Mouse (Mus musculus) testis, postnatal 14 days (tissue): ENCODE data around the gene Orm1.
"Not testable (repeated sequence)": the region's sequence is repeated elsewhere in the genome, so short reads cannot be mapped to it uniquely, and the experiment has no call there.

Source experiments
- DNase-seq: peaks from one replicate; pipeline ENCODE4 v3.0.0; 2021; ENCODE audit warnings: low spot score

The Orm1 gene

GRCm38 (mm10) chr4:63344295-63344694 is at the start of gene Orm1:
TSS of gene Orm1 (plus strand) at chr4:63344560.
- DNase-seq: no peak

DNA sequence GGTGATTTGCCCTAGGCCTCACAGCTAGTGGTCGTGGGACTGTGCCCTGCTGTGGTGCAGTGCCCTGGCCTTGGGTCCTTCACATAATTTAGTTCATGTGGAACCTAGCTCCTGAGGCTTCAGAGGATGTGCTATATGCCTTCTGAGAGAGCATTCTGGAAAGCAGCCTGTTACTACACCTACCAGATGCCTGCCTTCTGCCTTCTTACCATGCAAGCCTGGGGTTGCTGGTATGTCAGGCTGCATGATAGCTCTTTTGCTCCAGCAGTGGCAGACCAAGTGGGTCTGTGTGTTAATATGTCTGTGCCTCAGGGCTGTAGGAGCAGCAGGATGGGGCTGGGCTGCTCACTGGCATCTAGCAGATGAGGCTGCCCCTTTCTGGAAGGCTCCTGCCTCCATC is 48.7 kb upstream of the Orm1 start:
- DNase-seq: no peak

DNA sequence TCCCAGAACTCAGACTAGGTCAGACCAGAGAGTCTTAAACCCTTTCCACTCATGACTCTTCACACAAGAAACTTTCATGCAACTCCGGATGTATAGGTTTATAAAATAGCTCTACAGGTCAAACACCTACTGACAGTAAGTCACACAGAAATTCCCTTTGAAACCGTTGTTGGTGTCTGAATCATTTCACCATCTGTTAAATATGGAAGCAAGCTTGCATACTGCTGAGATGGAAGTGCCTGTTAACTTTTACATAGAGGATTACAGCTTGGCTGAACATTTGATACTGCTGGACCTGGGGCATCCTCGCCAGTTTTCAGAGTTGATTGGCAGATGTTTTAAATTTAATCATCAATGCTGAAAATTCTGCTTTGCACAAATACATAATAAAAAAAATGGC is 48.1 kb upstream of the Orm1 start:
- no peak for DNase-seq

GRCm38 (mm10) chr4:63296876-63297275 is 47.5 kb upstream of the Orm1 start:
- no peak for DNase-seq

- no peak for DNase-seq
These were observed 46.2 kb upstream of the Orm1 start for GRCm38 (mm10) chr4:63298191-63298590.

DNA sequence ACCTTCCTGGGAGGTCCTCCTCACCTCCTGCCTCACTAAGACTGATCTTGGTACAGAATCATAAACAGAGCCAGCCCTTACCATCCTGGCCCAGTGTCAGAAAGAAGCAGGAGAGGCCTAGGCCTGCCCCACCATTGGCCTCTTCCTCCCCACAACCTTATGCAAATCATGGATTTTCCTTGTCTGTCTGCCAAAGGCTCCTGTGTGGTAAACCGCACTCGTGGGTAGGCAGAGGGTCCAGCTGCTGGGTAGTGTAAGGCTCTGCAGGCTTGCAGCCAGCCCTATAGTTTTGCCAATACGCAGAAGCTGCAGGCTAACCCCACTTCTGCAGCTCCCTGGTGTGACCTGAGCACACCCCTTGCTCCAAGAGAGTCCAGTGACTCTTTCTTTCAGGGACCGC is 41.7 kb upstream of the Orm1 start:
- DNase-seq: no peak

DNA sequence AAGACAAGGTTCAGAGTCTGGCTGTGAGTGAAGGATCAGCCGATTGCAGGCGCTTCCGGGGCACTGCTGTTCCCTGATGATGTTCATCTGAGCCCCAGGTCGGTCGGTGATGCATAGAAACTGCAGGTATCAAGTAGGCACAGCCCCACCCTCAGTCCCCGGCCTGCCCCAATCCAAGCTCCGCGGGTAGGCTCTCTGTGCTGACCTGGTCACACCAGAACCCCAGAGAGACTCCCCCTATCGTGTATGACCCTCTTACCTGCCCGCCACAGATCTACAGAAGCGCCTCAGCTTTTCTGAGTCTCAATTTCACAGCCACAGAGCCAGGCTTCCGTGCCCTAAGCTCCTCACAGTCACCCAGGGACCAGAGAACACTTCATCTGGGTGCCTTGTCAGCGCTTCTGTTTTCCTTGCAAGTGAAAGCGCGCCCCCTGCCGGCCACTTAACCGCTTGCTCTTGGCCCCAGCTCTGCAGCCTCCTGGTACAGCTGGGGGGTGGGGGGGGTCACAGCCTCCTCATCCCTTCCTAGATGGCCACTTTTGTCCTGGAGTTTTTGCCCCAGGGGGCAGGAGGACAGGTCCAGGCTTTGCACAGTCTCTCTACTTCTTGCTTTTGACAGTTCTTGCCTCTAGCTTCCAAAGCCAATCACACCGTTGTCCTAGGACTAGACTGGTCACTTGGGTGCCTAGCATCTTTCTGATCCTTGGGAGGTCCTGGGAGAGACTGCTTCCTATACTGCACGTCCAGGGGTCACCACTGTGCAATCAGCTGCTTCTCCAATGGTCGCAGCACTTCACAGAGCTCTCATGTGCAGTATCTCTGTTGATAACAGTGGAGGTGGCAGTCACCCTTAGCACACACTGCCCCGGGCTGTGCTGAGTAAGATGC is 36.9 kb upstream of the Orm1 start:
- DNase-seq: peak; percentile 78

DNA sequence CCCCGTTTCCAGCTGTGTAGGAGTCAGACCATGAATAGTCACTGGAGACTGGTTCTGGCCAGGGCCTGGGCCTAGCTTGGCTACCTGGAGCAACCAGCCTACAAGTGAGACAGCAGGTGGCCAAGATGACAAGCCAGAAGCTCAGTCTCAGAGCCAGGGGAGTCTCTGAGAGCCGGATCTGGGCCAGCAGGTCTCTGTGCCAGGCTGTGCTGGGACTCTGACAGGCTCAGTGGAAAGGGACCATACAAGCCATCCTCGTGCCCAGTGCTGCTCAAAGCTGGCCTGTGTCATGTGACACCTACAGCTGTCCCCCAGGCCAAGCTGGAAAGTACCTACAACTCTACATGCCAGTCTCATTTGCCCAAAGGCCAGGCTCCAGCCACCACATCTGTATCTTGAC is 36.0 kb upstream of the Orm1 start:
- DNase-seq: no peak

GRCm38 (mm10) chr4:63310247-63310855 is 34.0 kb upstream of the Orm1 start:
- no peak for DNase-seq

DNA sequence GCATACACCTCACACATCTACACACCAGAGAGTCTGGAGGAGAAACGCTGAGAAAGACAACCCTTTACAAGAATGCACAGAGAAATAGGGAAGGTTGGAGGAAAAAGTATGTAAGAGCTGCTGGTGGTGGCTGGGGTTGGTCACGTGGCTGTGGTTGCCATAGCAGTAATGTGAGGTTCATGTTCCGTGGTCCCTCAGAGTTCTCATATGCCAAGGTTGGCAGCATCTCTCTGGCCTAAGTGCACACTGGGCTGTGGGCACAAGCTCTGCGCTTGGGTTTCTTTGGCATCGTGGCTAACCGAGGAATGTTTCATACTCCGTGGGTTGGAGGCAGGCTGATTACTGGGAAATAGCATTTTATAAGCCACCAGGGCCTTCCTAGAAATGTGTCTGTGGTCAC is 32.9 kb upstream of the Orm1 start:
- no peak for DNase-seq

DNA sequence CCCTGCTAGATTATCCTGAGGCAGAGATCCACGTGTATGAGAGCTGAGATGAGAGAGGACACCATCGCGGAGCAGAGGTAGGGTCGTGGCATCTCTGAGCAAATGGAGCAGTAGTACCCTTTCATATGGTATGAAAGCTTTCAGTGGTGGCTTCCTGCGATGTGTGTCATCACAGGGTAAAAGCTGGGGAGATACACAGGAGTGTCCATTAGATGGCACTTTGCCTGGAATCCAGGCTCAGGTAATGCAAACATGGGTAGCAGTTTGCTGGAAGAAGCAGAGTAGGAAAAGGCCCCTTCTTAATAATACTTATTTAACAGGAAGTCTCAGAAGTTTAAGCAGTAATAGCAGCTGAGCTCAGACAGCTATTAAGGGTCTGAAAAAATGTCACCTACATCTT is 30.3 kb upstream of the Orm1 start:
- DNase-seq: no peak

- peak; percentile 52 for DNase-seq
These were observed 28.1 kb upstream of the Orm1 start for GRCm38 (mm10) chr4:63316076-63316746.

DNA sequence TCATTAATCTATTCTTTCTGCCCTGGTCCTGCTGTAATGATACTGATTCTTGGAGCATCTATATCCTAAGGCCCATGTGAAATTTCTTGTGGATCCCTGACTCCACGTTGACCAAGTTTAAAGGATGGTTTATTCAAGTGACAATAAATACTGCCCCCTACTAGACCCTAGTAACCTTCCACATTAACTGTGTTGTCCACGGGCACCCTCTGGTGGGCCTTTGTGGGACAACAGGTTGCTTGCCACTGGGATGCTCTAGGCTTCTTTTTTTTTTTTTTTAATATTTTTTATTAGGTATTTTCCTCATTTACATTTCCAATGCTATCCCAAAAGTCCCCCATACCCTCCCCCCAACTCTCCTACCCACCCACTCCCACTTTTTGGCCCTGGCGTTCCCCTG is 24.8 kb upstream of the Orm1 start:
- not testable (repeated sequence) for DNase-seq

GRCm38 (mm10) chr4:63323275-63323815 is 21.0 kb upstream of the Orm1 start:
- no peak for DNase-seq

DNA sequence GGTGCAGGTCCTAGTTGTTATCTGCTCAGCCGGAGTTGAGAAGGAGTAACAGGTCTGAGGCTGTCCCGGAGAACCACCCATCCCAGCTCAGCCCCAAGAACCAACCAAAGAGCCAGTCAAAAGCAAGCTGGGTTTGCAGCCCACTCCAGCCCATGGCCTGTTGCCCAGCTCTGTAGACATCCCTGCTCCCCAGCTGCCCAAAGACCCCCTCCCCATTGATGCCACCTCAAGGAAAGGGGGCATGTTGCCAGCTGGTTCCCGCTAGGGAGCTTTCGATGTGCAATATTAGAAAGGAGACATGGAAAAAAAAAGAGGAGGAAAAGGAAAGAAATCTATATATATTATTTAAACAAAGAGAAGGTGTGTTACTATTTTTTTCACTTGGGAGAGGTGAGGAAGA is 11.0 kb upstream of the Orm1 start:
- no peak for DNase-seq

GRCm38 (mm10) chr4:63338414-63339076 is 5.8 kb upstream of the Orm1 start:
- DNase-seq: no peak

GRCm38 (mm10) chr4:63342491-63342890 is 1.9 kb upstream of the Orm1 start:
- DNase-seq: no peak

DNA sequence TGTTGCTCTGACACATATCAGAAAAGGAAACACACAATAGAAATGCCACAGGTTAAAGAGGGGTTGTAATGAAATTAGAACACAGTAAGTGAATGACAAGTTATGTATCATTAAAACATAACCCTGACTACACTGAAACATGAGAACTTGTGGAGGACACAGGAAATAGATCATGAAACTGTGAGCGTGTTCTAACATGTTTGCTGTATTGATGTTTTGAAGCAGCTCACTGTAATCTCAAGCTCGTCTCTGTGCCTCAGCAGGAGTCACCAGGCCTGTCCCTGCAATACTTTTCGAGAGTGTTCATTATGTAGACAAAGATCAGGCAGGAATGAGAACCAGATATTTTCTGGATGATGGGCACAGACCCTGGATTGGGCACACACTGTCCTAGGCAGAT is 752 bp upstream of the Orm1 start:
- DNase-seq: no peak

GRCm38 (mm10) chr4:63345261-63345660 is 901 bp downstream of the Orm1 start:
- DNase-seq: no peak

DNA sequence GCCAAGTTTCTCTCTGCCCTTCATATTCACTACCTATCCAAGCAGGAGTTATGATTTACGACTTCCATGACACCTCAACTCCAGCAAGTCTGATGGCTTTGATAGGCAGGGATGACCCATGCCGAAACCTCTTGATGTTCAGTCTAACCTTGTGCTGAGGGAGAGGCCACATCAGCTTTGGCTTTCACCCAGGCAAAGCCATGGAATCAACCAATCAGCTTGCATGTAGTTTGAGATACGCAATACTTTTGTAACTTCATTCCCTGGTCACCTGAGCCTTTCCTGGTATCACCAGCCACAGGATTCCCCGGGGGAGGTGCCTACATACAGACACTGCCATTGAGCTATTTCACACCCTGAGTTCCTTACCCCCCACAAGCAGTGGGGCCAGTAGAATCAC is 2.3 kb downstream of the Orm1 start:
- no peak for DNase-seq

GRCm38 (mm10) chr4:63348524-63348923 is 4.2 kb downstream of the Orm1 start:
- DNase-seq: no peak
